Mouse (Mus musculus): ENCODE data around the gene Usp25. TPM values are rescaled to one million over a fixed set of nuclear protein-coding genes. Genes with fewer than 3 reads are reported as not detected.
A peak's percentile ranks its signal among the peaks of the same experiment; 100 is the strongest.

Usp25 gene
- polyA plus RNA-seq, 1 experiment from 2014 or later = 10.9 TPM

DNA sequence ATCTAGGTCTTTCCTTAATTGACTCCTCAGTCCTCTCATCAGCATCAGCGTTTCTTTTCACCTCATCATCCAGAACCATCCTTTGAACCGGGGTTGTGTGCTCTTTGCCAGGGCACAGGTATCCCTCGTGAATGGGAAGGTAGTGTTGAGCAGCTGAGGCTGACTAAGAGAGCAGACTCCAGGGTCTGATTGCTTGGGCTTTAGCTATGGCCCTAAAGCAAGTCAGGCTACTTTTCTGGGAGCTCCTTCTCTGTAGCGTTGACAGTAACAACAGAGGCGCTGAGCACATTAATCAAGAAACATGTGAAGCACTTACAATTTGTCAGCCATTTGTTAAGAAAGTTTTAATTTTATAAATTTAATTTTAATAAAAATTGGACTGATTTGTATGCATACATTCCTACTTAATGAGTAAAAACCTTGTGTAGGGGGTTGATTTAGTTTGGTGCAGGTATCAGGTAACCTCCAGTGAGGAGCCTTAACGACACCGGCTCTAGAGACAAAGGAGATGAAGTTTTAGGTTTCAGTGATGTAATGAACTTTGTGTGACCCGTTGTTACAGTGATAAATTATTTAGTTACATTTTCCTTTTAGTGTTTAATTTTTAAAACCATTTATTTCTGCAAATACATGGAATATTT, 42.1 kb downstream of the Usp25 start:
- ATAC-seq = no peak
- H3K27ac ChIP-seq (ENCODE audit: low read depth, low read length) = no peak overlapping the region

GRCm38 (mm10) chr16:77056160-77056520, 42.6 kb downstream of the Usp25 start:
- no peak overlapping the region for H3K9ac ChIP-seq (ENCODE audit: low read length)
- H3K4me2 ChIP-seq (ENCODE audit: low read length) = no peak overlapping the region
- no peaks in the 10 kb centered on the region for H3K9me3 ChIP-seq (replicated peaks; ENCODE audit: control insufficient read depth, low read length)
- H3K36me3 ChIP-seq (ENCODE audit: control insufficient read depth, insufficient read depth, low read length) = 0 out of 2 replicates have a peak, but pooled peaks cover 4% of the 10 kb centered on the region
- no peaks in the 10 kb centered on the region for H3K27me3 ChIP-seq (replicated peaks; ENCODE audit: control insufficient read depth, insufficient read depth, low read length)
- no peak overlapping the region for H3K4me3 ChIP-seq (ENCODE audit: low read depth, low read length)
- no peaks in the 10 kb centered on the region for H3K4me1 ChIP-seq (ENCODE audit: control insufficient read depth, insufficient read depth, low read length)
- WGBS = 35% methylated on average over 8 of the region's 8 CpGs
- H3K27ac ChIP-seq (ENCODE audit: low read depth, low read length) = no peak overlapping the region
- no peak for ATAC-seq
- peak; percentile 32 for DNase-seq (ENCODE audit: low spot score)

More for the DNA sequence above, 42.1 kb downstream of the Usp25 start:
- no peaks in the 10 kb centered on the region for H3K4me1 ChIP-seq (ENCODE audit: control insufficient read depth, insufficient read depth, low read length)
- H3K27me3 ChIP-seq (replicated peaks; ENCODE audit: control insufficient read depth, insufficient read depth, low read length) = no peaks in the 10 kb centered on the region
- 82% methylated on average over 8 of the region's 8 CpGs for WGBS
- H3K4me3 ChIP-seq (ENCODE audit: low read depth, low read length) = no peak overlapping the region
- H3K9ac ChIP-seq (ENCODE audit: low read length) = no peak overlapping the region
- DNase-seq (ENCODE audit: low spot score) = no peak
- 0 out of 2 replicates have a peak, but pooled peaks cover 4% of the 10 kb centered on the region for H3K36me3 ChIP-seq (ENCODE audit: control insufficient read depth, insufficient read depth, low read length)
- no peak overlapping the region for H3K4me2 ChIP-seq (ENCODE audit: low read length)
- H3K9me3 ChIP-seq (replicated peaks; ENCODE audit: control insufficient read depth, low read length) = no peaks in the 10 kb centered on the region

DNA sequence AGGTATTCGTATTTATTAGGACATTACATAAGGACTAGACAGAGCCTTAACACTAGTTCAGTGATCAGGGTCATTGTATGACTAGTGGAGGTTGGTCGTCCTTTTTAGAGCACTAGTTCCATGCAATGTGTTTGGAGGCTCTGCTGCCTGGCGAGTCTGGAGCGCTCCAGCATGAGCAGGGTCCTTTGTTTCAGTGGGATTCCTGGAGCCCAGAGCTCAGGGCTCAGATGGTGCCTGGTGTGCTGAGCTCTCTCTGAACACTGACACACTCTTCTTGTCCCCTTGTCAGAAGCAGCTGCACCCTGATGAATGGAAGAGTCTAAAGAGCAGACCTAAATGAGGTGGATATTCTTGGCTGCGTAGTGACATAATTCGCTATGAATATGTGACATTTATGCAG, 45.1 kb downstream of the Usp25 start:
- H3K4me2 ChIP-seq (ENCODE audit: low read length) = no peak overlapping the region
- H3K9me3 ChIP-seq (replicated peaks; ENCODE audit: control insufficient read depth, low read length) = no peaks in the 10 kb centered on the region
- WGBS = 53% methylated on average over 6 of the region's 6 CpGs
- no peaks in the 10 kb centered on the region for H3K27me3 ChIP-seq (replicated peaks; ENCODE audit: control insufficient read depth, insufficient read depth, low read length)
- no peak overlapping the region for H3K27ac ChIP-seq (ENCODE audit: low read depth, low read length)
- H3K4me3 ChIP-seq (ENCODE audit: low read depth, low read length) = no peak overlapping the region
- DNase-seq (ENCODE audit: low spot score) (peak; percentile 28), ATAC-seq (peak; percentile 71)
- no peaks in the 10 kb centered on the region for H3K4me1 ChIP-seq (ENCODE audit: control insufficient read depth, insufficient read depth, low read length)
- no peaks in the 10 kb centered on the region for H3K36me3 ChIP-seq (ENCODE audit: control insufficient read depth, insufficient read depth, low read length)
- no peak overlapping the region for H3K9ac ChIP-seq (ENCODE audit: low read length)

DNA sequence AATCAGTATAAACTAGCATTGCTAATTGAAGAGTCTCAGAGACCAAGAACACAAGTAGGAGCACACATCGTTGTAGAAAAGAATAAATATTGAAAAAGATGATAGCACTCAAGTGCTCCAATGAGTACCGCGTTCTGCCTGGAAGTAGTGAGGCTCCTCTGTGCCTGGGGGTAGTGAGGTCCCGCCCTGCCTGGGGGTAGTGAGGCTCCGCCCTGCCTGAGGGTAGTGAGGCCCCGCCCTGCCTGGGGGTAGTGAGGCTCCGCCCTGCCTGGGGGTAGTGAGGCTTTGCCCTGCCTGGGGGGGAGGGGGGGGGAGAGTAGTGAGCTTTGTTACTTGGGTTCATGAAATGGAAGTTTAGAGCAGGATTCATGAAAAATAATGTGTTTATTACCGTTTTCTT, 46.7 kb downstream of the Usp25 start:
- 89% methylated on average over 8 of the region's 8 CpGs for WGBS
- DNase-seq (ENCODE audit: low spot score) (no peak), ATAC-seq (no peak)
- no peak overlapping the region for H3K27ac ChIP-seq (ENCODE audit: low read depth, low read length)
- no peaks in the 10 kb centered on the region for H3K27me3 ChIP-seq (replicated peaks; ENCODE audit: control insufficient read depth, insufficient read depth, low read length)
- no peak overlapping the region for H3K4me3 ChIP-seq (ENCODE audit: low read depth, low read length)
- no peaks in the 10 kb centered on the region for H3K4me1 ChIP-seq (ENCODE audit: control insufficient read depth, insufficient read depth, low read length)
- H3K9ac ChIP-seq (ENCODE audit: low read length) = no peak overlapping the region
- H3K9me3 ChIP-seq (replicated peaks; ENCODE audit: control insufficient read depth, low read length) = no peaks in the 10 kb centered on the region
- H3K4me2 ChIP-seq (ENCODE audit: low read length) = no peak overlapping the region
- H3K36me3 ChIP-seq (ENCODE audit: control insufficient read depth, insufficient read depth, low read length) = no peaks in the 10 kb centered on the region

DNA sequence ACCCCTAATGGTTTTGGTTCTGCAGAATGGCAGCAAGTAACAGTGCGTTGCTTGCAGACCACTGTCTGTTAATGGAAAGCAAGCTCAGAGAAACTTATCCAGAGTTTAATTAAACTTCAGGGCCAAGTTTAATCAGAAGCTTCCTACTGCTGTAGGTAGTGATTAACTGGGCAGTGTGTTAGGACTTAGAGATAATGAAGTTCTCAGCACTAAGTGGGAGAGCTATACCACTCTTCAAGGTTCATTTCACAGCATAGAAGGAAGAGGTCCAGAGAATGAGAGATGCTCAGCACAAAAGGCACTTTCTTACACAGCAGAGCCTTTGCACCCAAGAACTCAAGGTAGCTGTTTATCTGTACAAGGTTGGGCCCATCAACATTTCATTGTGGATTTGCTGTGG, 50.4 kb downstream of the Usp25 start:
- 79% methylated on average over 1 of the region's 1 CpGs for WGBS
- no peaks in the 10 kb centered on the region for H3K9me3 ChIP-seq (replicated peaks; ENCODE audit: control insufficient read depth, low read length)
- no peaks in the 10 kb centered on the region for H3K4me1 ChIP-seq (ENCODE audit: control insufficient read depth, insufficient read depth, low read length)
- H3K4me3 ChIP-seq (ENCODE audit: low read depth, low read length) = no peak overlapping the region
- H3K27me3 ChIP-seq (replicated peaks; ENCODE audit: control insufficient read depth, insufficient read depth, low read length) = no peaks in the 10 kb centered on the region
- 0 out of 2 replicates have a peak, but pooled peaks cover 5% of the 10 kb centered on the region for H3K36me3 ChIP-seq (ENCODE audit: control insufficient read depth, insufficient read depth, low read length)
- no peak overlapping the region for H3K9ac ChIP-seq (ENCODE audit: low read length)
- no peak overlapping the region for H3K4me2 ChIP-seq (ENCODE audit: low read length)
- H3K27ac ChIP-seq (ENCODE audit: low read depth, low read length) = no peak overlapping the region
- ATAC-seq (no peak), DNase-seq (ENCODE audit: low spot score) (no peak)

- Histone ChIP-seq H3K9ac (ENCODE audit: low read length) (no peak overlapping the region), H3K9me3 (replicated peaks; ENCODE audit: control insufficient read depth, low read length) (no peaks in the 10 kb centered on the region), H3K4me1 (ENCODE audit: control insufficient read depth, insufficient read depth, low read length) (no peaks in the 10 kb centered on the region), H3K4me3 (ENCODE audit: low read depth, low read length) (no peak overlapping the region), H3K27me3 (replicated peaks; ENCODE audit: control insufficient read depth, insufficient read depth, low read length) (no peaks in the 10 kb centered on the region), H3K27ac (ENCODE audit: low read depth, low read length) (no peak overlapping the region), H3K4me2 (ENCODE audit: low read length) (no peak overlapping the region), H3K36me3 (ENCODE audit: control insufficient read depth, insufficient read depth, low read length) (peaks cover 22% of the 10 kb centered on the region)
- DNase-seq (ENCODE audit: low spot score) (peak; percentile 23), ATAC-seq (no peak)
- 67% methylated on average over 15 of the region's 15 CpGs for WGBS
Observed at GRCm38 (mm10) chr16:77076954-77077735, 63.6 kb downstream of the Usp25 start.

- Histone ChIP-seq H3K27me3 (replicated peaks; ENCODE audit: control insufficient read depth, insufficient read depth, low read length) (no peaks in the 10 kb centered on the region), H3K4me1 (ENCODE audit: control insufficient read depth, insufficient read depth, low read length) (no peaks in the 10 kb centered on the region), H3K36me3 (ENCODE audit: control insufficient read depth, insufficient read depth, low read length) (peaks cover 24% of the 10 kb centered on the region), H3K4me3 (ENCODE audit: low read depth, low read length) (no peak overlapping the region), H3K27ac (ENCODE audit: low read depth, low read length) (no peak overlapping the region), H3K4me2 (ENCODE audit: low read length) (no peak overlapping the region), H3K9ac (ENCODE audit: low read length) (no peak overlapping the region), H3K9me3 (replicated peaks; ENCODE audit: control insufficient read depth, low read length) (no peaks in the 10 kb centered on the region)
- ATAC-seq = no peak
- DNase-seq (ENCODE audit: low spot score) = no peak
- WGBS = 90% methylated on average over 2 of the region's 2 CpGs
Observed at GRCm38 (mm10) chr16:77077736-77078005, 64.2 kb downstream of the Usp25 start.

- Histone ChIP-seq H3K4me3 (ENCODE audit: low read depth, low read length) (no peak overlapping the region), H3K4me2 (ENCODE audit: low read length) (no peak overlapping the region), H3K27ac (ENCODE audit: low read depth, low read length) (no peak overlapping the region), H3K27me3 (replicated peaks; ENCODE audit: control insufficient read depth, insufficient read depth, low read length) (no peaks in the 10 kb centered on the region), H3K4me1 (ENCODE audit: control insufficient read depth, insufficient read depth, low read length) (no peaks in the 10 kb centered on the region), H3K9me3 (replicated peaks; ENCODE audit: control insufficient read depth, low read length) (no peaks in the 10 kb centered on the region), H3K36me3 (ENCODE audit: control insufficient read depth, insufficient read depth, low read length) (peaks cover 14% of the 10 kb centered on the region; the same call in 1 of the 2 replicates), H3K9ac (ENCODE audit: low read length) (no peak overlapping the region)
- 85% methylated on average over 2 of the region's 2 CpGs for whole genome bisulfite sequencing
- no peak for ATAC-seq
- no peak for DNase-seq (ENCODE audit: low spot score)
Observed at GRCm38 (mm10) chr16:77084071-77084470, 70.6 kb downstream of the Usp25 start.

DNA sequence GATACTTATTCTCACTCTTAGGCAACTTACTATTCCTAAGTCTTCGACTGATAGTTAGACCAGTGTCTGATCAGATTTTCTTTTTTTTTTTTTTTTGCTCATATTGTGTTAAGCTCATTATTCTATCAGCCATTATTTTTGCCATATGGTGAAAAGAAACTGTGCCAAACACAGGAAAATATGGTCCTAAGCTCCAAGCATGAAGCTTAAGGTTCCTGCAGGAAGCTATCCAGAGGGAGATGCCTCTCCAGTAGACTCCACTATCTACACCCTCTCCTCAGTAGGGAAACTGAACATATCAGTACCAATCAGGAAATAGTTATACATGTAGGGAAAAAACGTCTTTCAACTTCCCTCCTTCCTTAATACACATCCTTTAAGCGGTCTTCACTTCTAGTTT, 76.3 kb downstream of the Usp25 start:
- ATAC-seq (no peak), DNase-seq (ENCODE audit: low spot score) (no peak)
- 85% methylated on average over 3 of the region's 3 CpGs for WGBS
- Histone ChIP-seq H3K9me3 (replicated peaks; ENCODE audit: control insufficient read depth, low read length) (no peaks in the 10 kb centered on the region), H3K36me3 (ENCODE audit: control insufficient read depth, insufficient read depth, low read length) (peaks cover 8% of the 10 kb centered on the region; the same call in 1 of the 2 replicates), H3K27me3 (replicated peaks; ENCODE audit: control insufficient read depth, insufficient read depth, low read length) (no peaks in the 10 kb centered on the region), H3K4me2 (ENCODE audit: low read length) (no peak overlapping the region), H3K9ac (ENCODE audit: low read length) (no peak overlapping the region), H3K4me3 (ENCODE audit: low read depth, low read length) (no peak overlapping the region), H3K27ac (ENCODE audit: low read depth, low read length) (no peak overlapping the region), H3K4me1 (ENCODE audit: control insufficient read depth, insufficient read depth, low read length) (no peaks in the 10 kb centered on the region)

Measured in forebrain, embryonic 14.5 days (tissue).